In genomic region chr5:66599888-66600287, GRCm38 (mm10) we compare ENCODE assay signal across 22 mouse cellular contexts. TPM values are rescaled to one million over a fixed set of nuclear protein-coding genes. Genes with fewer than 3 reads are reported as not detected.
DNase-seq lines count a peak whose midpoint lies in the region; ATAC-seq lines count a peak whose summit lies in the region.
"Had no signal": no experiment of that assay in that cellular context is flagged by ENCODE, and none has a peak within 500 bp of the region (broad histone marks: within the 10 kb centered on the region; RNA-seq: fewer than 3 reads in every experiment).

No protein-coding gene starts in this region.

- H3K9me3 ChIP-seq in intestine, embryonic 15.5 days = no peaks in the 10 kb centered on the region
- H3K9me3 ChIP-seq in lung, embryonic 16.5 days (ENCODE audit: control insufficient read depth, low read length) = no peaks in the 10 kb centered on the region
- H3K9me3 ChIP-seq: embryonic facial prominence, embryonic 13.5 days; heart, embryonic 10.5 days; hindbrain, embryonic 12.5 days; midbrain, embryonic 15.5 days; neural tube, embryonic 15.5 days had no signal

- no peaks in the 10 kb centered on the region for H3K27me3 ChIP-seq in intestine, embryonic 15.5 days (replicated peaks)
- H3K27me3 ChIP-seq in lung, embryonic 16.5 days (ENCODE audit: control insufficient read depth, insufficient read depth, low read depth, low read length) = no peaks in the 10 kb centered on the region
- H3K27me3 ChIP-seq: embryonic facial prominence, embryonic 13.5 days; hindbrain, embryonic 12.5 days; midbrain, embryonic 15.5 days; neural tube, embryonic 15.5 days; Patski had no signal

- H3K4me3 ChIP-seq in intestine, embryonic 15.5 days (replicated peaks) = no peak overlapping the region
- peak overlapping the region; percentile 8; the same call in 1 of the 2 replicates for H3K4me3 ChIP-seq in lung, embryonic 16.5 days (ENCODE audit: low read length)
- H3K4me3 ChIP-seq: embryonic facial prominence, embryonic 13.5 days; heart, embryonic 10.5 days; hindbrain, embryonic 12.5 days; midbrain, embryonic 15.5 days; neural tube, embryonic 15.5 days had no signal

- 0 out of 2 replicates have a peak, but pooled peaks cover 12% of the 10 kb centered on the region for H3K4me1 ChIP-seq in intestine, embryonic 15.5 days (replicated peaks)
- H3K4me1 ChIP-seq in lung, embryonic 16.5 days (replicated peaks; ENCODE audit: control insufficient read depth, insufficient read depth, low read length) = peaks cover 29% of the 10 kb centered on the region

- ATAC-seq in intestine, embryonic 15.5 days = peak; percentile 54; the same call in 1 of the 2 replicates
- ATAC-seq in lung, embryonic 16.5 days (ENCODE audit: low read depth) = 0 out of 2 replicates have a peak, but pooled peaks have one; percentile 24
- ATAC-seq: forebrain, embryonic 14.5 days; midbrain, embryonic 15.5 days; Patski had no signal

- peak; percentile 55 for DNase-seq in urinary bladder, postnatal 14 days (ENCODE audit: low spot score)
- DNase-seq in urinary bladder, postnatal 25 days (ENCODE audit: low spot score) = no peak
- DNase-seq in testis, postnatal 14 days (ENCODE audit: low spot score) = peak; percentile 38
- DNase-seq in retina, embryonic 14.5 days (ENCODE audit: low spot score) = no peak
- no peak for DNase-seq in thymus, postnatal 36 days
- no peak for DNase-seq in cerebellum, adult 18-20 months
- DNase-seq: cerebellum, postnatal 14 days; gastrocnemius, postnatal 36 days; heart, postnatal 14 days; kidney, postnatal 14 days; liver; right cerebral cortex, postnatal 25 days; thymus, postnatal 25 days had no signal

- no peak overlapping the region for H3K27ac ChIP-seq in intestine, embryonic 15.5 days
- no peak overlapping the region for H3K27ac ChIP-seq in lung, embryonic 16.5 days (ENCODE audit: low read length)
- H3K27ac ChIP-seq: embryonic facial prominence, embryonic 13.5 days; heart, embryonic 10.5 days; hindbrain, embryonic 12.5 days; midbrain, embryonic 15.5 days; neural tube, embryonic 15.5 days had no signal

- 67% methylated on average over 9 of the region's 9 CpGs for WGBS in intestine, embryonic 15.5 days
- WGBS in lung, embryonic 16.5 days = 38% methylated on average over 9 of the region's 9 CpGs

- no peaks in the 10 kb centered on the region for H3K36me3 ChIP-seq in intestine, embryonic 15.5 days
- no peaks in the 10 kb centered on the region for H3K36me3 ChIP-seq in lung, embryonic 16.5 days (ENCODE audit: control insufficient read depth, insufficient read depth, low read length)
- H3K36me3 ChIP-seq: embryonic facial prominence, embryonic 13.5 days; heart, embryonic 10.5 days; hindbrain, embryonic 12.5 days; midbrain, embryonic 15.5 days; neural tube, embryonic 15.5 days had no signal

- H3K9ac ChIP-seq in intestine, embryonic 15.5 days = no peak overlapping the region
- H3K9ac ChIP-seq in lung, embryonic 16.5 days (ENCODE audit: low read length) = no peak overlapping the region
- H3K9ac ChIP-seq: embryonic facial prominence, embryonic 13.5 days; hindbrain, embryonic 12.5 days; midbrain, embryonic 15.5 days; neural tube, embryonic 15.5 days had no signal

- H3K4me2 ChIP-seq in intestine, embryonic 15.5 days (replicated peaks) = no peak overlapping the region
- no peak overlapping the region for H3K4me2 ChIP-seq in lung, embryonic 16.5 days (ENCODE audit: low read depth, low read length)
- H3K4me2 ChIP-seq: embryonic facial prominence, embryonic 13.5 days; hindbrain, embryonic 12.5 days; midbrain, embryonic 15.5 days; neural tube, embryonic 15.5 days had no signal

RNA-seq across cellular contexts. Expression of gene Apbb2, which starts 18.7 kb away (rescaled TPM):
- polyA plus RNA-seq in intestine, embryonic 15.5 days (2015; fragmentation: Nextera tagmentation; extraction: Ambion mirVana) = 32.0 and 35.4 TPM in 2 replicates
- 56.7 and 57.0 TPM in 2 replicates for polyA plus RNA-seq in lung, embryonic 16.5 days (2015; fragmentation: Nextera tagmentation; extraction: Ambion mirVana)

Comparison
In these comparisons a context has a peak if more than half of its experiments do, and no peak if none do; other contexts are left out.
1. DNase-seq: peak in urinary bladder, postnatal 14 days (single experiment) and testis, postnatal 14 days (single experiment); none in urinary bladder, postnatal 25 days (single experiment), retina, embryonic 14.5 days (single experiment), thymus, postnatal 36 days (0 of 2) and cerebellum, adult 18-20 months (0 of 2).